Mouse (Mus musculus): ENCODE results near the gene Tnni1. TPM values are rescaled to one million over a fixed set of nuclear protein-coding genes. Genes with fewer than 3 reads are reported as not detected.

The Tnni1 gene
- total RNA-seq, 2 experiments from 2014 or later: 5.4 TPM; not detected in 1

DNA sequence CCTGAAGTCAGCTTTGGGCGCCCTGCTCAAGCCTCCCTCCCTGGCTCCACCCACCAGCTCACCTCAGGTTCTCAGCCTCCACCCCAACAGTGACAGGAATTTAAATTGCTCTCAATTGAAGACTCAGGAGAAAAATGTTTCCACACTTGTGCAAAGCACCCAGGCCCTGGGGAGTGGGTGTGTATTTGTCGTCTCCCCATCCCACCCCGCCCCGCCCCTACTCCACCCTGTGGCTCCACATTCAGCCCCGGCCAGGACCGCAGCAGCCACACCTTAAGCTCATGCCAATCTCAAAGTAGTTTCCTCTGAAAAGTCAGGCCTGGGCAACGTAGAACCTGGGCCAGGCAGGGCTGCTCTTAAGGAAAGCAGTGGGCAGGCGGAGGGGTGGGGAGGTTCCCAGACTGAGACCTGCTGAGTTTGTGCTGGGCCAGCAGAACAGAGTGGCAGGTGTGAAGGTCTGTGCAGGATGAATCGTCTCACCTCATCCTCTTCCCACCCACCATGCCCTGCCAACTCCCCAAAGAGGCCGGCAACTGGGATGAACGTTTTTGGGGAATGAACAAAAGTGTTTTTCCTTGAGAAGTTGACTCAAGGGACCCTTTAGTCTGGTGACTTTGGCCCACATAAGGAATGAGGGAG is 78.0 kb downstream of the Tnni1 start:
- ATAC-seq (replicated peaks; ENCODE audit: low FRiP score, low TSS enrichment, poor library complexity, severe bottlenecking): no peak

DNA sequence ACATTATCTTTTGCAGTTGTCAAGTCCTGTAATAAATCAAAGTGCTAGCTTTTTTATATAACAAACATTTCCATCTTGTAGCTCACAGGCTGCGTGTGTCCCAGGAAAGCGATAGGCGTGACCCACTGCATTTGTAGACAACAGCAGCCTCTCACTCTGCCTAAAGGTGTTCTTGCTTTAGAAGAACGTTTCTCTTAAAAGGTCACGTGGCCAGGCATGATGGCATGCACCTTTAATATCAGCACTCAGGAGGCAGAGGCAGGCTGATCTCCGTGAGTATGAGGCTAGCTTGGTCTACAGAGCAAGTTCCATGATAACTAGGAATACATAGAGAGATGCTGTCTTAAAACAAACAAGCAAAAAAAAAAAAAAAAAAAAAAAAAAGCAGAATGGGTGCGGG is 79.3 kb downstream of the Tnni1 start:
- no peak for ATAC-seq (replicated peaks; ENCODE audit: low FRiP score, low TSS enrichment, poor library complexity, severe bottlenecking)

Other genes with a start within 250 kb of the Tnni1 start
- gene Nav1, start 172.1 kb upstream of the Tnni1 start, total RNA-seq (2014; fragmentation: Nextera tagmentation): 0.79 and 3.6 TPM in 2 replicates
- gene Nav1, start 172.1 kb upstream of the Tnni1 start, total RNA-seq (2017): 0.30 and 0.47 TPM in 2 replicates
- gene Csrp1, start 59.4 kb upstream of the Tnni1 start, total RNA-seq (2014; fragmentation: Nextera tagmentation): 77.6 and 100 TPM in 2 replicates
- gene Csrp1, start 59.4 kb upstream of the Tnni1 start, total RNA-seq (2017): 91.4 and 112 TPM in 2 replicates
- gene Phlda3, start 13.3 kb upstream of the Tnni1 start, total RNA-seq (2014; fragmentation: Nextera tagmentation): 1.8 and 7.6 TPM in 2 replicates
- 0.94 and 2.1 TPM in 2 replicates for gene Phlda3, start 13.3 kb upstream of the Tnni1 start, total RNA-seq (2017)
- gene Lad1, start 39.2 kb downstream of the Tnni1 start, total RNA-seq (2014; fragmentation: Nextera tagmentation): not detected in 2 replicates
- not detected in 2 replicates for gene Lad1, start 39.2 kb downstream of the Tnni1 start, total RNA-seq (2017)
- 1.4 TPM in 1 of 2 replicates, not detected in the other for gene Tnnt2, start 56.9 kb downstream of the Tnni1 start, total RNA-seq (2014; fragmentation: Nextera tagmentation)
- not detected in 2 replicates for gene Tnnt2, start 56.9 kb downstream of the Tnni1 start, total RNA-seq (2017)
- not detected in 2 replicates for gene Pkp1, start 139.8 kb downstream of the Tnni1 start, total RNA-seq (2014; fragmentation: Nextera tagmentation)
- not detected in 2 replicates for gene Pkp1, start 139.8 kb downstream of the Tnni1 start, total RNA-seq (2017)
- not detected in 2 replicates for gene Igfn1, start 226.9 kb downstream of the Tnni1 start, total RNA-seq (2014; fragmentation: Nextera tagmentation)
- gene Igfn1, start 226.9 kb downstream of the Tnni1 start, total RNA-seq (2017): not detected in 2 replicates
- gene Tmem9, start 228.7 kb downstream of the Tnni1 start, total RNA-seq (2014; fragmentation: Nextera tagmentation): 36.5 and 39.9 TPM in 2 replicates
- 22.8 and 48.0 TPM in 2 replicates for gene Tmem9, start 228.7 kb downstream of the Tnni1 start, total RNA-seq (2017)

Measured in megakaryocyte-erythroid progenitor cell, adult 5-6 weeks (primary cell).